Mouse (Mus musculus): ENCODE results near the gene Gm6217.
"Not testable (repeated sequence)": the region's sequence is repeated elsewhere in the genome, so short reads cannot be mapped to it uniquely, and the experiment has no call there.

The Gm6217 gene

GRCm38 (mm10) chr1:82931326-82931725 lies at the start of gene Gm6217:
Gene Gm6217, minus strand, starts transcription at chr1:82931399.
- not testable (repeated sequence) for DNase-seq (ENCODE audit: extremely low spot score, low read depth, low spot score)

GRCm38 (mm10) chr1:82977840-82978239 lies 46.6 kb upstream of the Gm6217 start:
- DNase-seq (ENCODE audit: extremely low spot score, low read depth, low spot score) = no peak

DNA sequence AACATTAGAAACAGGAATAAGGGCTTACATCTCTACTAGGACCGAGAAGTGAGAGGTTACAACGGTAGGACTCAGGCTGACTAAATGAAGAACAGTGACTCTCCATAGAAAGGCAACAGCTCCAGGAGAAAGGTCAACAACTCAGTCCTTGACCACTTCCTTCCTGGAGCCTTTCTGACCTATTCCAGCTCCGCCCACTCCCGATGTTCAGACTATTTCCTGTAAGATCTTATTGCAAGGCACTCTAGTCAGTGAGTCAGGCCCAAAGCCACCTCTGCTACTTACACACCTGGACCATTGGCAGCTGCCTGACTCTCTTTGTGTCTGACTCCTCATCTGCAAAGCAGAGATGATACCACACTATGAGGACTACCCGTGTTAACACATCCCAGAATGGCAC lies 44.6 kb upstream of the Gm6217 start:
- DNase-seq (ENCODE audit: extremely low spot score, low read depth, low spot score) = no peak

DNA sequence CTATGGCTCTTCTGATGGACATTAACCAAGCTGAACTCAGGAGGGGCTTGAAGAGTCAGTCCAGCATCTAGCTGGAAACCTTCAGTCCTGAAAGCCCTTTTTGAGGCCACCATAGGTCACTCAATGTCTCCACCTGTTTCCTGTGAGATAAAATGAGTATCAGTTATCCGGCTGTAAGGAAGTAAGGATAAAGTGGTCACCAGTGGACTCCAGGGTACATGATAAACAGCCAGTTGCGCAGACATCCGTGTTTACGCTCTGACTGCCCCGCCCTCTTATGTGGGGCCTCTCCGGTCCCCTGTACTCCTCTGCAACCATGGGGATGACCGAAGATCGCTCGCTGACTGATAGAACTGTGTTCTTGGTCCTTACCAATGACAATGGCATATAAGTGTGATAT lies 43.1 kb upstream of the Gm6217 start:
- no peak for DNase-seq (ENCODE audit: extremely low spot score, low read depth, low spot score)

DNA sequence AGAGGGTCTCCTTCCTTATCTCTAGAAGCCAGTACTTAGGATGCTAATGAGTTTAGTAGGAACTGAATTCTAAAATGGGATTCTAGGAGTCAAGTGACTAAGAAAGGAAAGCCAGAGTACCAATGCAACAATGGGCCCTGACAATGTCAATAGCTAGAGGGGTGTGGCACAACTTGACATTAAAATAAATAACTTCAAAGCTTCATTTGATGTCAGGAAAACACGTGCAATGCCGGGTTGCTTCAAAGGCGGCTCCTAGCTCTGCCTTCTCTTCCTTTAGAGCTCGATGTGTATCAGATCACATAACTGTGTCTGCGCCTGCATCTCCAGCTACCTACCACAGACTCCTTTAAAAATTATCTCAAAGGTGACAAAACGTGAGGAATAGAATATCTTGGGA lies 42.7 kb upstream of the Gm6217 start:
- no peak for DNase-seq (ENCODE audit: extremely low spot score, low read depth, low spot score)

- DNase-seq (ENCODE audit: extremely low spot score, low read depth, low spot score) = no peak
These were observed 42.0 kb upstream of the Gm6217 start for GRCm38 (mm10) chr1:82973244-82973643.

DNA sequence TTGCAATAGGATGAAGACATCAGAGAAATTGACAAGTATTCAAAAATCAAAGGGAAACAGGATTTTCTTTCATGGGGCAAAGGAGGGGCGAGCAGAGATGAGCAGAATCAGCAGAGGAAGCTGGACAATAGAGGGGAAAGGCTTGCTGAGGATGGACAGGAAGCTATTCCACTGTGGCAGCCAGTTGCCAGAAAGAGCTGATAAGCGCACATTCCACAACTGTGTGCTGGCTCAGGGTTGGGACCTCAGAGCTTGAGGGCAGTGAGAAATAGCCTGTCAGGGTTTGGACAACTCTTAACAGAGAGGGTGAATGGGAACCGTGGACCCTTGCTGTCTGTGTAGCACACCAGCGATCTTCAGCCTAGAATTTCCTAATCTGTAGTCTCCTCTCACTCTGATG lies 40.8 kb upstream of the Gm6217 start:
- DNase-seq (ENCODE audit: extremely low spot score, low read depth, low spot score) = no peak

GRCm38 (mm10) chr1:82966413-82966812 lies 35.2 kb upstream of the Gm6217 start:
- no peak for DNase-seq (ENCODE audit: extremely low spot score, low read depth, low spot score)

GRCm38 (mm10) chr1:82959870-82960385 lies 28.7 kb upstream of the Gm6217 start, which contains the start of gene Gm47955:
Gene Gm47955, plus strand, starts transcription at chr1:82960286.
- no peak for DNase-seq (ENCODE audit: extremely low spot score, low read depth, low spot score)

- DNase-seq (ENCODE audit: extremely low spot score, low read depth, low spot score) = not testable (repeated sequence)
These were observed 24.7 kb upstream of the Gm6217 start, which contains the start of gene Gm7544 for GRCm38 (mm10) chr1:82955913-82956312. Gene Gm7544, minus strand, starts transcription at chr1:82956013.

- DNase-seq (ENCODE audit: extremely low spot score, low read depth, low spot score) = no peak
These were observed 17.4 kb upstream of the Gm6217 start for GRCm38 (mm10) chr1:82948601-82949000.

- DNase-seq (ENCODE audit: extremely low spot score, low read depth, low spot score) = not testable (repeated sequence)
These were observed 14.8 kb upstream of the Gm6217 start for GRCm38 (mm10) chr1:82946029-82946428.

GRCm38 (mm10) chr1:82943295-82943694 lies 12.1 kb upstream of the Gm6217 start, which contains the start of gene A030003K21Rik:
Gene A030003K21Rik, minus strand, starts transcription at chr1:82943388.
- DNase-seq (ENCODE audit: extremely low spot score, low read depth, low spot score) = not testable (repeated sequence)

DNA sequence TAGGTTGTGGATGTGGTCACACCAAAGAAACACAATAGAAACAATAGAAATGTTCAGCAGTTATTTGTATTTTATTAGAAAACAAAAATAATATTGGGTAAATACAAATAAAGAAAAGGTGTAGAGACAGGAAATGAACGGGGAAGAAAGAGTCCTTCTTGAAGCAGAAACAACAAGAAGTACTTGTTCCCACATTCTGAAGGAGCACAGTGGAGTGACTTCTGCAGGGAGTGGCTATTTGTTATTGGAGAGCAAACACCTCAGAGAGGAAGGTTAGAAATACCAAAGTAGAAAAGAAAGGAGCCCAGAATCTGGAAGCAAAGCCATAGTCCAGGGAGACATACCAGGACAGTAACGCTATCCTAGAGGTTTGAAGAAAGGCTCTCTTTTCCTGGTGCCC lies 11.3 kb upstream of the Gm6217 start:
- DNase-seq (ENCODE audit: extremely low spot score, low read depth, low spot score) = not testable (repeated sequence)

- no peak for DNase-seq (ENCODE audit: extremely low spot score, low read depth, low spot score)
These were observed 7.5 kb upstream of the Gm6217 start for GRCm38 (mm10) chr1:82938666-82939065.

- not testable (repeated sequence) for DNase-seq (ENCODE audit: extremely low spot score, low read depth, low spot score)
These were observed 641 bp downstream of the Gm6217 start for GRCm38 (mm10) chr1:82930558-82930957.

DNA sequence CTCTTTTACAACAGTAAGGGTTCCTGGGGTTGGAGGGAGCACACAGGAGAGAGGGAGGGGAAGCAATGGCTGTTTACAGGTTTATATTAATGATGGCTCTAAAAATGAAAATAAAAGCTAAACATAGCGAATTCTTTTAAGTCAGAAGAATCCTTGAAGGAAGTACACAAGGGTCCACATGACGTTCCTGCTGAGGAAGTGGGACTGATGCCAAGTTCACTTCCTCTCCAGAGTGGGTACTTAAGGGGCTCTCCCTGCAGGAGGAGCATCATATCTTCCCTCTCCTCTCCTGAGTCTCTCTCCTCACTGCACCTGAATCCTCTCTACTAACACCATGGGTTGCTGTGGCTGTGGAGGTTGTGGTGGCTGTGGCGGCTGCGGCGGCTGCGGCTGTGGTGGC lies 6.5 kb downstream of the Gm6217 start, which contains the start of gene A030014E15Rik:
TSS of gene A030014E15Rik (plus strand) at position 268 of the 400 bp plus-strand sequence.
- no peak for DNase-seq (ENCODE audit: extremely low spot score, low read depth, low spot score)

DNA sequence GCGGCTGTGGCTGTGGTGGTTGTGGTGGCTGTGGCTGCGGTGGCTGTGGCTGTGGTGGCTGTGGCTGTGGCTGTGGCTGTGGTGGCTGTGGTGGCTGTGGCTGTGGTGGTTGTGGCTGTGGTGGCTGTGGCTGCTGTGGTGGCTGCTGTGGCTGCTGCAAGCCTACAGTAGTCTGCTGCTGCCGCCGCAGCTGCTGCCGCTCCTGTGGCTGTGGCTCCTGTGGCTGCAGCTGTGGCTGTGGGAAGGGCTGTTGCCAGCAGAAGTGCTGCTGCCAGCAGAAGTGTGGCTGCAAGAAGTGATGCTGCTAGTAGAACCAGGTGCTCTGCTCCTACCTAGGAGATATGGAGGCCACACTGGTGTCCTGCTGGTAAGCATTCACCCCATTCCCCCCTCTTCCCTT lies 17.8 kb downstream of the Gm6217 start:
- DNase-seq (ENCODE audit: extremely low spot score, low read depth, low spot score) = not testable (repeated sequence)

GRCm38 (mm10) chr1:82913025-82913424 lies 18.2 kb downstream of the Gm6217 start, which contains the start of gene A030005L19Rik:
Gene A030005L19Rik, plus strand, starts transcription at chr1:82913325.
- no peak for DNase-seq (ENCODE audit: extremely low spot score, low read depth, low spot score)

GRCm38 (mm10) chr1:82905886-82906285 lies 25.3 kb downstream of the Gm6217 start:
- no peak for DNase-seq (ENCODE audit: extremely low spot score, low read depth, low spot score)

GRCm38 (mm10) chr1:82901201-82901600 lies 30.0 kb downstream of the Gm6217 start:
- no peak for DNase-seq (ENCODE audit: extremely low spot score, low read depth, low spot score)

DNA sequence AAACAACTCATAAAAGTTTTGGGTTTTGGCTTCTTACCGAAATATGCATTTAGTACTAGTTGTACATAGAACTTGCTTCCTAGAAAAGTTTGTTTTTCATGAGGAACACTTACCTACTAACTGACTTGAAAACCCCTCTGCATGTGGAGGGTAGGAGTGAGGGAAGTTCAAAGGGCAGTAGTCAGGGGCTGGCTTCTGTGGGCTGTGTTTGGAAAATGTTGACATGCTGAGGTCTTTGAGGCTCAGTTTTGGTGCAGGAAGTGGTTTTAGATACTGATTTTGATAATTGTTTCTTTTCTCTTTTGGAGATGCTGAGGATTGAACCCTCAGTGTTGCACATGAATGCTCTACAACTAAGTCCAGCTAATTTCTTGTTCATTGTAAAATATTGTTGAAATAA lies 30.6 kb downstream of the Gm6217 start:
- no peak for DNase-seq (ENCODE audit: extremely low spot score, low read depth, low spot score)

DNA sequence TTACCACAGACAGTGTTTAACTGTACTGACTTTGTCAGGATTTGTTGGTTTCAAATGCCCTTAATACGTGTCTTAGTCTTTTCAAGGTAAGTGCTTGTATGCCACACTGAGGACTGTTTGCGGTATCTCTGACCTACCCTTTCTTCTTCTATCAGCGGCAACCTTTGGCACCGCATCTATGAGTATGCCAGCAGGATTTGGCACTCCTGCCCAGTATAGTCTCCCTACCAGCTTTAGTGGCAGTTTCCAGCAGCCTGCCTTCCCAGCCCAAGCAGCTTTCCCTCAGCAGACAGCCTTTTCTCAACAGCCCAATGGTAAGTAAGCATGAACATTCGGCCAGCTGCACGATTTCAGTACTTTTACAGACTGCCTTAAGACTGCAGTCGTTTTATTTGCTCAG lies 37.9 kb downstream of the Gm6217 start:
- no peak for DNase-seq (ENCODE audit: extremely low spot score, low read depth, low spot score)
